ENCODE assay signal across 13 mouse cellular contexts in the genomic region with DNA sequence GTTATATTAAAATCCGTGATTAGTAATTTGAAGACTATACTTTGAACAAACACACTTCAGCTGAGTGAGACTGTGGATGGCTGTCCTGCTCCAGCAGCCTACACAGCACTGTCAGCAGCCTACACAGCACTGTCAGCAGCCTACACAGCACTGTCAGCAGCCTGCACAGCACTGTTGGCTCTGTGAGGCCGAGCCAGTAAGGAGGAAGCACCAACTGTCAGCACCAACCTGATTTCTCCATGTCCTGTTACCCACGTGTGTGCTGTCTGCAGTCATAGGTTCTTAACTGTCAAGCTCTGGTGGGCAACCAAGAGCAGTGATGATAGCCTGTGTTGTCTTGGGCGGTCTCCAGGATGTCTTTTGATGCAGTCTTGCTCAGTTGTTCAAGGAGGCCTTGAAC.
"Had no signal": no experiment of that assay in that cellular context is flagged by ENCODE, and none has a peak within 500 bp of the region (broad histone marks: within the 10 kb centered on the region; RNA-seq: fewer than 3 reads in every experiment).

No protein-coding gene starts in this region.

- H3K9ac ChIP-seq: limb, embryonic 13.5 days; liver, embryonic 14.5 days; lung, embryonic 15.5 days; midbrain, embryonic 13.5 days had no signal

- H3K4me3 ChIP-seq: limb, embryonic 13.5 days; lung, embryonic 15.5 days; midbrain, embryonic 13.5 days had no signal

- DNase-seq: kidney, adult 11 months; kidney, adult 9 months; left cerebral cortex, postnatal 4 days; lung, postnatal 14 days; right cerebral cortex, postnatal 25 days; spleen, adult 18-20 months; thymus, postnatal 14 days had no signal

- H3K4me2 ChIP-seq: limb, embryonic 13.5 days; lung, embryonic 15.5 days; midbrain, embryonic 13.5 days had no signal

- H3K4me1 ChIP-seq: limb, embryonic 13.5 days; lung, embryonic 15.5 days; midbrain, embryonic 13.5 days had no signal

- H3K27ac ChIP-seq: kidney, postnatal 0 days; limb, embryonic 13.5 days; liver, embryonic 14.5 days; lung, embryonic 15.5 days; macrophage; midbrain, embryonic 13.5 days had no signal

- H3K36me3 ChIP-seq: lung, embryonic 15.5 days had no signal

- H3K9me3 ChIP-seq: limb, embryonic 13.5 days; lung, embryonic 15.5 days; midbrain, embryonic 13.5 days had no signal

- H3K27me3 ChIP-seq: limb, embryonic 13.5 days; lung, embryonic 15.5 days; midbrain, embryonic 13.5 days had no signal

- ATAC-seq: midbrain, embryonic 13.5 days had no signal
